Mouse (Mus musculus) liver, postnatal 0 days (tissue): Measurements from ENCODE around the gene Dpy19l3.

Experiments
- CTCF ChIP-seq: sonication (generic); IDR thresholded peaks from 2 replicates; pipeline ENCODE4 v1.5.1; 2016; ENCODE audit warnings: antibody characterized with exemption, low read depth
- EP300 ChIP-seq: IDR thresholded peaks from 2 replicates; pipeline ENCODE4 v1.6.1; 2016; ENCODE audit warnings: antibody characterized with exemption, low read depth, mild to moderate bottlenecking

DNA sequence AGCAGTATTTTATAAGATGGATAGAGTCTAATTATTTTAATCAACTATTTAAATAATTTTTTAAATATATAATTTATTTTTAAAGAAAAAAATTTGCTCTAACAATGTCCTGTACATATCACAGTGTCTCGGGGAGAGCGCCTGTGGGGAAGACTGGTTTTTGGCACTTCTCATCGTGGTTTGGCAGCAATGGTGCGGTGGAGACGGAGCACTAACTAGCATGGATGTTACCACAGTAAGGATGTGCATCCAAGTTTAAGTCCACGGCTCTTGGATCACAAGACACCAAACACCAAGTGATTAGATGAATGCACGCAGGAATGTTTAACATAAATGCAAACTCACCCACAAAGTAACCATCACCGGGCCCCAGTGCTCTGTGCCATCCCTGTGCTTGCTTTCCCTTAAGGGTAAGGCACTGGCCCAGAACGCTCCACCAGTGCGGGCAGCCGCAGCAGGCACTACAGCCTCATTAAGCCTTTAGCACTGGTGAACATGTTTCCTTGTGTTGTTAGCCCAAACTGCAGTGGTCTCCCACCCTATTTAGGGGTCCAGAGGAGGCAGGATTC is 65.4 kb downstream of the Dpy19l3 start:
- TF ChIP-seq CTCF, result no peak
- no peak for TF ChIP-seq EP300
